Mouse (Mus musculus) inflammation-experienced regulatory T-cells, adult 6 months (primary cell): ENCODE measurements around the gene Sim2. TPM values are rescaled to one million over a fixed set of nuclear protein-coding genes. Genes with fewer than 3 reads are reported as not detected.

Experiments
- ATAC-seq: one replicate; pipeline ENCODE4 v1.8.0; 2017
- polyA plus RNA-seq, 3 experiments: library from polyadenylated mRNA; unstranded; fragments of 100-300 nt; shearing (Covaris generic); gene quantifications; one replicate each; pipeline ENCODE4 v1.2.1; 2017

Gene Sim2
- polyA plus RNA-seq = not detected

- ATAC-seq = no peak
These were observed at the start of gene Sim2 for GRCm38 (mm10) chr16:94084711-94085602. Sim2 (plus strand) TSS chr16:94084931.

GRCm38 (mm10) chr16:94037280-94037679 lies 47.5 kb upstream of the Sim2 start:
- ATAC-seq = no peak

GRCm38 (mm10) chr16:94038272-94038985 lies 46.3 kb upstream of the Sim2 start:
- ATAC-seq = no peak

DNA sequence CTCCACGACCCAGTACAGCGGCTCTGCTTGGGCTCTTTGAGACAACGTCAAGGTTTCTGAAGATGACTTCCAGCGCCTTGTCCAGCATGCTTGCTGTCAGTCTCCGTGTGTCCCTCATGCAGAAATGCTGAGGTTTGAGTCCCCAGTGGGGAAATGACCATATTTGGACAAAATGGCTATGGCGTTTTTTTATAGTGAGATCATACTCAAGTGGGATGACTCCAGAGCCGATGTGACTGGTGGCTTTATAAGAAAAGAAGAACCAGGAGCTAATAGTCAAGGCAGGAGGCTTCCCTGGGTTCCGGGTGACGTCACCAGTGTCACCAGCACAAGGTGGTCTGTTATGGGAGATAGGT lies 45.8 kb upstream of the Sim2 start:
- ATAC-seq = no peak

DNA sequence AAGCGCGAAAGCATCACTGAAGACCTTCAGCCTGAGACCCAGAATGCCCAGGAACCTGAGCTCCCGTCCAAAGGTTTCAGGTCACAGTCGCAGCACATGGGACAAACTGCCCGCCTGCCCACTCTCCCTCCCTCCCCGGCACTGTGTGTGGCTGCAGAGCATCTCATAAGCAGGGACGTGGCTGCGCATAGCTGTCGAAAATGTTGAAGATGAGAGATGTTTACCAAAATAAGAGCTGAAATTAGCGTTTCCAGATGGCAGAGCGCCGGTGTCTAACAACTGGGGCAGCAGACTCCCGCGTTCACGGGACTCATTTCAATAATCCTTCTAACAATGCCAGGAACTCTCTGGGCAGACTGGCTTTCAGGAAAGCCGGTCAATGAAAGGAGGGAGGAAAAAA lies 44.2 kb upstream of the Sim2 start:
- no peak for ATAC-seq

DNA sequence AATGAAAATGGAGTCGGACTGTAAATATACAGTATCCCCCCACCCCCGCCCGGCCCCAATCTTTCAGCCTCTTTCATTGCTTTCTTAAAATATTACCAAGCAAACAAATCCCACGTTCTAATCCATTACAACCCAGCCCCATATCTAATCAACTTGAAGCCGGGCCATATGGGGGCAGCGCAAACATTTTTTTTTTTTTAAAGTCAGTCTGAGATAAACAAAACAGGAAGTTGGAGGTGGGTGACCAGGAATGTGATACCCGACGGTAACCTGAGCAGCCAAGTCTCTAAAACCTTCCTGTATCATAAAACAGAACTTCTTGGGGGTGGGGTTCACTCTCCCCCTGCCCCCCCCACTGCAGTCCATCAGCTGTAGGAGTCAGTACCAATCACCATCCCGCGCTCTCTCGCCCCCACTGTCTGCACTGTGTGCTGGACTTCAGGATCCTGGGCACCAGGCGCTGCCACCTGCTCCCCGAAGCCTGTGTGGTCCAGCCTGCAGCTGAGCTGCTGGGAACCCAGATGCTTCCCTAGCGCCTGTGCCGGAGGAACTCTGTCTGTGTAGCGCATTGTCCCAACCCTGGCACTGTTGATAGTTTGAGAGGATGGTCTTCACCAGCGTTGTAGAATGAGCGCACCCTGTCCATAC lies 43.5 kb upstream of the Sim2 start:
- ATAC-seq = no peak

- no peak for ATAC-seq
These were observed 40.9 kb upstream of the Sim2 start for GRCm38 (mm10) chr16:94043797-94044196.

DNA sequence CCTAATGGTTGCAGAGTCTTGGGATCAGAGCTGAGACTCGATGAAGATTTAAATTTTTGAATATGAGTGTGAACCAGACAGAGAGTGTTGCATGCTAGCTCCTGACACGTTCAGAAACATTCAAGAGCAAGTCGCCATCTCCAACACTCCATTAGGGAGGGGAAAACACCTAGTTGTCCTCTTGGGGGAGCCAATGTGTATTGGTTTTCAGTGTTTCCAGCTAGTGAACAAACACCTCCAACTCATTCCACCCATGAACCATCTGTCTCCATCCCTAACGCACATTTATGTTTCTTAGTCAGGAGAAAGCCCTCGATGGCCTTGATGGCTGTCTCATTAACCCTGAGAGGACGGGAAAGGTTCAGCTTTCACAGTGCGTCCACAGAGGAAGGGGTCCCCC lies 39.7 kb upstream of the Sim2 start:
- no peak for ATAC-seq

- no peak for ATAC-seq
These were observed 34.4 kb upstream of the Sim2 start for GRCm38 (mm10) chr16:94050368-94050767.

DNA sequence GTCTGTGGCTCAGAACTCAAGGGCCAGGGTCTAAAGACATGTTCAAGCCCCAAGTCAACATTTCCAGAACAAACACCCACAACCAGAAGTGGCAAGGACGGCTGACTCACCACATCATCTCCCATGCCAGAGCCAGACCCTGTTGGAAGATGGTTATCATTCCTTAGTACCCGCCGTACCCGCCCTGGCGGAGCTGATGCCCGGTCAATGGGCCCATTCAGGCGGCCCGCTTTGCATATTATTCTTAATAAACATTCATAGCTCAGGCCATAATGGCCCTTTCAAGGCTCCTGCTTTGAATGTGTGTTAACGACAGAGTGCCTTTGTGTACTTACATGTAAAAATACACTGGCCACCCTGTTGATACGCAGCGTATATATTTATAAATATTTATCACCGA lies 29.6 kb upstream of the Sim2 start:
- no peak for ATAC-seq

GRCm38 (mm10) chr16:94055576-94055975 lies 29.2 kb upstream of the Sim2 start:
- no peak for ATAC-seq

GRCm38 (mm10) chr16:94059820-94060219 lies 24.9 kb upstream of the Sim2 start:
- no peak for ATAC-seq

- ATAC-seq = no peak
These were observed 20.5 kb upstream of the Sim2 start for GRCm38 (mm10) chr16:94064211-94064610.

DNA sequence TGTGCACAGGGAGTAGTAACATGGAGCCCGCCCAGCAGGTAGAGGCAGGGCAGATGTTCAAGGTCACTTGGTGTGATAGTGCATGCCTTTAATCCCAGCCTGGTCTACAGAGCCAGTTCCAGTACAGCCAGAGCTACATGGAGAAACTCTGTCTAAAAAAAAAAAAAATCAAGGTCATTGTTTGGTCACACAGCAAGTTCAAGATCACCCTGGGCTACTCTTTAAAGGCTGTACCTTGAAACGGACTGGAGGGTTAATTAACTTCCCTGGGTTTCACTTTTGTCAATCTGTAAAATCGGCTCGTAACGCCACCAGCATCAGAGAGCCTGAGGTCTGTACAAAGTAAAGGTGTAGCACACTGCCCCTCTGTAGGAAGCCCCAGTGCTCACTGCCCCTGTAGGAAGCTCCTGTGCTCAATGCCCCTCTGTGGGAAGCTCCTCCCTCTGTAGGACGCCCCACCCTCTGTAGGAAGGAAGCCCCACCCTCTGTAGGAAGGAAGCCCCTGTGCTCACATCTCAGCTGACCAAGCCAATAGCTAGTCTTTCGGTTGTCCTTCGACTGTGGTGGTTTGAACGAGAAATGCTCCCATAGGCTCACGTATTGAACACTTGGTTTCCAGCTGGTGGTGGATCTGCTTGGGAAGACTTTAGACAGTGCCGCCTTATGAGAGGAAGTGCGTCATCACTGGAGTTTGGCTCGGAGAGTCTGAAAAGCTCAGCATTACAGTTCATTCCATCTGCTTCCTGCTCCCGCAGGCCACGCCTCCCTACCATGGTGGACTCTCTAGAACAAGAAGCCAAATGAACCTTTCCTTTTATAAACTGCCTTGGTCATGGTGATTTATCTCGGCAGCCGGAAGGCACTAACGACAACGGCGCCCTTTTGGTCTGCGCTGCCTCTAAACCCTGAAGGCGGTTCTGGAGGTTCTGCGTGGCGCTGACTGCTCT lies 18.7 kb upstream of the Sim2 start:
- peak; percentile 97 for ATAC-seq

- ATAC-seq = no peak
These were observed 18.0 kb upstream of the Sim2 start for GRCm38 (mm10) chr16:94066771-94067170.

DNA sequence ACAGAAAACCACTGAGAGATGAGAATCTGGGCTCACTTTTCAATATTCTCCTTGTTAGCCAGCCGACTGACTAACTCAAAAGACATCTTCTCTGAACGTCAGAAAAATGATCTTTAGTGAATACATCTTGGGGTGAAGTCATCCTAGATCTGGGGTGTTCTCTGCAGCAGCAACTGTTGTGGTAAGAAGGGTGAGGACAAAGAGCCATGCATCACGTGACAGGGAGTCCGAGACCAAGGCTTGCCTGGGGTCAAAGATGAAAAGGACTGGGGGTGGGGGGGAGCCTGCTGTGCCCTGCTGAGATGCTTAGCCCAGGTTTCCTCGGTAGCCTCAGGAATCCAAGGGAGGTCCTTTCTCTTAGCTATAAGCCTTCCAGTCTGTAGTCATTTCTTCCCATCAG lies 17.5 kb upstream of the Sim2 start:
- ATAC-seq = no peak

DNA sequence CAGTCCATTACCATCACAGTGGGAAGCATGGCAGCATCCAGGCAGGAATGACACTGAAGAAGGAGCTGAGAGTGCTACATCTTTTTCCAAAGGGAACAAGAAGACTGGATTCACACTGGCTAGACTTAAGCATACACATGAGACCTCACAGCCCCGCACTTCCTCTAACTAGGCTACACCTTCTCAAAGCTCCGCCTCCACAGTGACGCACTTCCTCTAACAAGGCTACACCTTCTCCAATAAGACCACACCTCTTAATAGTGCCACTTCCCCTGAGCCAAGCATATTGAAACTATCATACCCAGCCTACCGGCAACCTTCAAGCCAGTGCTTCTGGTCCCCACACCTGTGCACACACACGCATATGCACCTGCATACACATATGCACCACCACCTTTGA lies 15.7 kb upstream of the Sim2 start:
- ATAC-seq = no peak

DNA sequence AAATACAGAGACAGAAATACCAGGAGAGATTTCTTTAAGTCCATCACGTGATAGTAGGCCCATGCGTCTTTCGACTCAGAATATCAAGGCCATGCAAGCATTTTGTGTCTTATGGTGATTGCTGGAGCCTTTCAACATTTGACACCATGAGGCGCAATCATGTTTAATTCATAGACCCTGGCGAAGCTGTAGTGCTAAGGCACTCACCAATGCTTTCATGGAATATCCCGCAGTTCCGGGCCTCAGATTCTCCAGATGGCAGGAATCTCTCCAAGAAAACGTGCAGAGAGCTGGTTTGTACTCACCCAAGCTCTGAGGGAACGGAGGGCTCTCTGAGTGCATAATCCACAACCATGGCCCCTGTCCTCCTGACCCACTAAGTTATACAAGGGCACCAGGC lies 13.8 kb upstream of the Sim2 start:
- ATAC-seq = no peak

GRCm38 (mm10) chr16:94071468-94071867 lies 13.3 kb upstream of the Sim2 start:
- no peak for ATAC-seq

GRCm38 (mm10) chr16:94075362-94076027 lies 9.2 kb upstream of the Sim2 start:
- no peak for ATAC-seq

- no peak for ATAC-seq
These were observed 6.2 kb upstream of the Sim2 start for GRCm38 (mm10) chr16:94078318-94079074.
